Mouse (Mus musculus) erythroblast, embryonic 14.5 days (primary cell): ENCODE data around the gene March10.

Experiments
- GATA1 ChIP-seq: IDR thresholded peaks from 2 replicates; pipeline ENCODE4 v1.6.1; 2012; ENCODE audit warnings: low read length, inconsistent platforms, mixed read lengths
- TAL1 ChIP-seq: IDR thresholded peaks from 3 replicates; pipeline ENCODE4 v1.6.1; 2012; ENCODE audit warnings: low read length, inconsistent platforms, mixed read lengths

GRCm38 (mm10) chr11:105506322-105506721 is 49.8 kb upstream of the March10 start:
- TF ChIP-seq GATA1 (no peak), TAL1 (no peak)
